Mouse (Mus musculus) kidney, embryonic 15.5 days (tissue): ENCODE results near the gene Slco1c1. TPM values are rescaled to one million over a fixed set of nuclear protein-coding genes. Genes with fewer than 3 reads are reported as not detected.
"Not testable (repeated sequence)": the region's sequence is repeated elsewhere in the genome, so short reads cannot be mapped to it uniquely, and the experiment has no call there.

ENCODE experiments used
- ATAC-seq: fragments of 200-750 bp; cut with Nextera tagmentation; replicated peaks from 2 replicates; pipeline ENCODE4 v1.8.0; 2017; ENCODE audit warnings: moderate TSS enrichment; ENCODE audit not compliant: low FRiP score
- H3K27ac ChIP-seq: fragments of 300-500 bp; sonication (generic); 2 replicates; pipeline ENCODE4 v1.5.1; 2015; ENCODE audit warnings: mild to moderate bottlenecking, inconsistent platforms
- H3K27me3 ChIP-seq: fragments of 300-500 bp; sonication (generic); 2 replicates; pipeline ENCODE4 v1.6.1; 2015; ENCODE audit warnings: inconsistent platforms
- H3K36me3 ChIP-seq: fragments of 300-500 bp; sonication (generic); 2 replicates; pipeline ENCODE4 v1.6.1; 2015; ENCODE audit warnings: inconsistent platforms
- H3K4me1 ChIP-seq: fragments of 300-500 bp; sonication (generic); 2 replicates; pipeline ENCODE4 v1.6.1; 2015; ENCODE audit warnings: inconsistent platforms
- H3K4me2 ChIP-seq: fragments of 300-500 bp; sonication (generic); 2 replicates; pipeline ENCODE4 v1.6.1; 2015; ENCODE audit warnings: moderate library complexity, mild to moderate bottlenecking, inconsistent platforms
- H3K4me3 ChIP-seq: fragments of 300-500 bp; sonication (generic); replicated peaks from 2 replicates; pipeline ENCODE4 v1.5.1; 2015; ENCODE audit warnings: mild to moderate bottlenecking, inconsistent platforms
- H3K9ac ChIP-seq: fragments of 300-500 bp; sonication (generic); 2 replicates; pipeline ENCODE4 v1.6.1; 2015; ENCODE audit warnings: mild to moderate bottlenecking, inconsistent platforms
- H3K9me3 ChIP-seq: fragments of 300-500 bp; sonication (generic); replicated peaks from 2 replicates; pipeline ENCODE4 v1.6.1; 2016; ENCODE audit warnings: inconsistent platforms
- WGBS: fragments of 180-500 bp; shearing (Covaris S2); methylation state at CpG from one replicate; pipeline ENCODE4 v1.1.7; 2015; ENCODE audit warnings: mixed read lengths; 5-methylcytosine and 5-hydroxymethylcytosine counted together
- polyA plus RNA-seq: library from polyadenylated mRNA; unstranded; fragments of >200 nt; fragmentation: Nextera tagmentation; extraction: Ambion mirVana; gene quantifications from 2 replicates; pipeline ENCODE4 v1.2.1, GENCODE M21; 2015

Slco1c1 gene
- polyA plus RNA-seq, 1 experiment from 2014 or later: 0.10 TPM

DNA sequence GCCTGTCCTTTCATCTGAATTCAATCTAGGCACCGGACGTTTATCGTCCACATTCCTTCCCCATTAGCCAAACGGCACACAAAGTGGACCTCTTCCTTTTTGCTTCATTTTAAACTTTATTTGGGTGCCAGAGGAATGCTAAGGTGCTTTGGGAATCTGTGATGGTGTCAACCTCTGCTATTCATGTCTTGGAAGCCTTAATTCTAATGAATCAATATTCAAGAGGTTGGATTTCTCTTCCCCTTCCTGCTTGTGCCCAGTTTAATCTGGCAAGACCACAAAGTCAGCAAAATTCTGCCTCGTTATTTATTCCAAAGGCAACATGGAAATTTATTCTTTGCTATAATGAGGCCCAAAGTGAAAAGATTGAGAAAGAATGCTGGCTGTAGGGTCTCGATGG, 6.7 kb downstream of the Slco1c1 start:
- ATAC-seq: no peak
- WGBS: 84% methylated on average over 6 of the region's 6 CpGs
- Histone ChIP-seq H3K36me3 (no peaks in the 10 kb centered on the region), H3K9me3 (no peaks in the 10 kb centered on the region), H3K4me1 (no peaks in the 10 kb centered on the region), H3K4me2 (no peak overlapping the region), H3K27ac (no peak overlapping the region), H3K27me3 (no peaks in the 10 kb centered on the region), H3K4me3 (no peak overlapping the region), H3K9ac (no peak overlapping the region)

DNA sequence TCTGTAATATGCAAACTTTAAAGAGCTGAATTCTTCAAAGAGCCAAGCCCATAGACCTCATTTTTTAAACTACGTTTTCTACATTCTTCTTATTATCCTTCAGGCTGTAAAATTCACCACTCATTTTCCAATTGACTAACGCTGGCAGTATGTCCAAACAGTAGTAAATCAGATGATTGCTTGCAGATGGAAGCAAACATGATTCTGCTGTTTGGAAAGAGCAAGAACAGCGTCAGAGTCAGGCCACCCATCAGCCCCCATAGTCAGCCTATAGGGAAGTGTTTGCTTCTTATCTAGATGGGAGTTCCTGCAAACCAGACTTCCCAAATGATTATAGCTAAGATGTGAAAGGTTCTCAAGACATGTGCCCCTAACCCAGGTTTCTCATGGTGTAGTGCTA, 13.1 kb downstream of the Slco1c1 start:
- Histone ChIP-seq H3K9me3 (no peaks in the 10 kb centered on the region), H3K27me3 (no peaks in the 10 kb centered on the region), H3K9ac (no peak overlapping the region), H3K27ac (no peak overlapping the region), H3K36me3 (no peaks in the 10 kb centered on the region), H3K4me3 (no peak overlapping the region), H3K4me1 (peaks cover 4% of the 10 kb centered on the region; the same call in 1 of the 2 replicates), H3K4me2 (no peak overlapping the region)
- WGBS: 29% methylated on average over 3 of the region's 3 CpGs
- no peak for ATAC-seq

DNA sequence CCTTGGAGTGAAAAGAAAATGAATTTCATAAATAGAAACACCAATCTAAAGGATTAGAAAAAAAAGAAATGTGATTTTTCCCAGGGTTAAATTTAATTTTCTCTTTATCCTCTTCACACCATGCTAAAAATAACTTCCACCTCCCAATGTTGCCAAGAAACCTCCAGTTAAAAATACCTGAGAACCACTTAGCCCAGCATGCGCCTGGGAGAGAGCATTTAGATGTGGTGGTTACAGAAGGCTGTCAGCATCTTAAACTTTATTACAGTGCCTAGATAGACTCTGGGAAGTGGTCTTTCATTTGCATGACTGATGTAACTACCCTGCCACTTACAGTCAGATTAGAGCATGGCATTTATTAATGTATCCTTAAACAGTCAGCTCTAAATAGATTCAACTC, 17.0 kb downstream of the Slco1c1 start:
- Histone ChIP-seq H3K4me3 (no peak overlapping the region), H3K9me3 (no peaks in the 10 kb centered on the region), H3K4me1 (peaks cover 6% of the 10 kb centered on the region; the same call in 1 of the 2 replicates), H3K27me3 (no peaks in the 10 kb centered on the region), H3K36me3 (no peaks in the 10 kb centered on the region), H3K4me2 (no peak overlapping the region), H3K9ac (no peak overlapping the region), H3K27ac (no peak overlapping the region)
- WGBS: 77% methylated on average over 1 of the region's 1 CpGs
- ATAC-seq: no peak

DNA sequence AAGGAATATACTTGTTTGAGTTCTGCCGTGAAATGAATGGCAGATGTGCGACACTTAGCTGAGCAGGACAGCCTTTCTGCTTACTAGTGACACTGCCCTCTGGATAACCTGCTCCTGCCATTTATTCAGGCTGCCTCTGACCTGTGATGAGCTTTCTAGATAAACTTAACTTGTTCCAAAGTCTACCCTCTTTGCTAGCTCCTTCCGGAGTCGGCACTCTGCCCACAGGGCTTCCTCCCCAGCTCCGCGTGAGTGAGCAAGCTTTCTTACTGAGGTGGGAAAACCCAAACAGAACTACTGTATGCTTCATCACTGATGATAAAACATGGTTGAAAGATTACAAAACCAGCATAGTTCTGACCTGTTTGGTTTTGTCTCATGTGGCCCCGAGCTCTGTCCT, 19.2 kb downstream of the Slco1c1 start:
- ATAC-seq: peak; percentile 70
- Histone ChIP-seq H3K9ac (no peak overlapping the region), H3K27ac (no peak overlapping the region), H3K9me3 (no peaks in the 10 kb centered on the region), H3K27me3 (no peaks in the 10 kb centered on the region), H3K4me3 (no peak overlapping the region), H3K4me2 (no peak overlapping the region), H3K4me1 (peaks cover 6% of the 10 kb centered on the region; the same call in 1 of the 2 replicates), H3K36me3 (no peaks in the 10 kb centered on the region)
- 63% methylated on average over 7 of the region's 7 CpGs for WGBS

DNA sequence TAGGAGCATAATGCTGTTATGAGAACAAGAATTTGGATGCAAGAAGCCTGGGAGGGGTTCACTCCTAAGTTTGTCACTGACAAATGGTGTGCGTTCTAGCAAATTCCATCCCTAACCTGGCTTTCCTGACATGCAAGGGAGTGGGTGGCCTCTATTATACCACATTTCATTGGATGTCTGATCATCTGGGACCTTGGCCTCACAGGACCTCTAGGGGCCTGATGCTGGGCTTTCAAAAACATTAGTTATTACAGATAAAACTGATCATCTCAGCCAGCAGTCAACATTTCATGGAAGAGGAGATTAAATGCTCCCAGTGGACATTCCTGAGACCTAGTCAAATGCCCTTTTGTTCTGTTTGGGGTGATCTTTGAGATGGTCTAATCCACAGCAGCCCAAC, 34.0 kb downstream of the Slco1c1 start:
- ATAC-seq: no peak
- H3K4me2 ChIP-seq: no peak overlapping the region
- WGBS: 58% methylated on average over 1 of the region's 1 CpGs
- H3K9ac ChIP-seq: no peak overlapping the region
- H3K27me3 ChIP-seq: no peaks in the 10 kb centered on the region
- no peaks in the 10 kb centered on the region for H3K9me3 ChIP-seq
- no peak overlapping the region for H3K27ac ChIP-seq
- no peak overlapping the region for H3K4me3 ChIP-seq
- no peaks in the 10 kb centered on the region for H3K36me3 ChIP-seq
- H3K4me1 ChIP-seq: no peaks in the 10 kb centered on the region

DNA sequence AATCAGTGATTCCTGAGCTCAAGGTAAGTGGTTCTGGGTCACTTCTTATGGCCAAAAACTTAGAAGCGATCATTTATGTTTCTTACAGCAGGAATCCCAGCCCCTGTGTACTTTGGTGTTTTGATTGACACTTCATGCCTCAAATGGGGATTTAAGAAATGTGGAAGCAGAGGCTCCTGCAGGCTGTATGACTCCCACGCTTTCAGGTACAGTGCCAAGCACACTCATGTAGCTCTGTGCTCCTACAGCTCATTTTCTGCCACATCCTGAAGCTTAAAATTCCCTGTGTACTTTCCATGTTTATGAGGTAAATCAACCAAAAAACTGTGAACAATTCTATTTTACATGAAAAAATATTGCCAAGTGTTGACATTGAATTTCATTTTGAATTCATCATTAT, 43.2 kb downstream of the Slco1c1 start:
- 82% methylated on average over 2 of the region's 2 CpGs for WGBS
- no peak overlapping the region for H3K4me3 ChIP-seq
- no peaks in the 10 kb centered on the region for H3K4me1 ChIP-seq
- H3K9ac ChIP-seq: no peak overlapping the region
- H3K27me3 ChIP-seq: no peaks in the 10 kb centered on the region
- H3K9me3 ChIP-seq: no peaks in the 10 kb centered on the region
- no peak for ATAC-seq
- H3K36me3 ChIP-seq: no peaks in the 10 kb centered on the region
- no peak overlapping the region for H3K27ac ChIP-seq
- no peak overlapping the region for H3K4me2 ChIP-seq

DNA sequence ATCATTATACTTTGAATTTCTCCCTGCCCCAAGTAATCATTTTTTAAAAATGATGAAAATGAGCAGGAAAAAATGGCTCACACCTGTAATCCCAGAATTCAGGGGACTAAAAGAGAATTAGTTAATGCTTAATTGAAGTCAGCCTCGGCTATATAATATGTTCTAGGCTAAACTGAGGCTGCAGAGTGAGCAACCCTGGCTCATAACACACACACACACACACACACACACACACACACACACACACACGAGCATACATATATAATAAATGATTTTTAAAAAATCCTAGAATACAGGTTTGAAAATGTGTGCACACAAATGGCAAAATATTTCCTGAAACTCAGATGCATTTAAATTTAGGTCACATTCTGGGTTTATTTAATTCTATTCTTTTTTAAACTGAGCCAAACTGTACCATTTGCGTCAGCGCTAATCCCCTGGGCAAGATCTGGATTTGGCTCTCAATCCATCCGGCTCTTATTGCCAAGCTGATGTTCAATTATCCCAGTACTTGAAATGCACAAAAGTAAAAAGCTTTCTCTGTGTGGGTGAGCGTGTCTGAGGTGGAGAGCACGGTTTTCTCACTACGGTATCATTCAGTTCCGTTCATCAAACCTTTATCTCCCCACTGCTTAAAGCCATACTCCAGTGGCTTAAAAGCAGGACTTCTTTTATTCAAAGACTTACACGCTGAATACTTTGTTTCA, 43.8 kb downstream of the Slco1c1 start:
- ATAC-seq: no peak
- Histone ChIP-seq H3K9ac (no peak overlapping the region), H3K27ac (no peak overlapping the region), H3K4me3 (no peak overlapping the region), H3K27me3 (no peaks in the 10 kb centered on the region), H3K4me2 (no peak overlapping the region), H3K4me1 (no peaks in the 10 kb centered on the region), H3K9me3 (no peaks in the 10 kb centered on the region), H3K36me3 (no peaks in the 10 kb centered on the region)
- WGBS: 87% methylated on average over 10 of the region's 10 CpGs

DNA sequence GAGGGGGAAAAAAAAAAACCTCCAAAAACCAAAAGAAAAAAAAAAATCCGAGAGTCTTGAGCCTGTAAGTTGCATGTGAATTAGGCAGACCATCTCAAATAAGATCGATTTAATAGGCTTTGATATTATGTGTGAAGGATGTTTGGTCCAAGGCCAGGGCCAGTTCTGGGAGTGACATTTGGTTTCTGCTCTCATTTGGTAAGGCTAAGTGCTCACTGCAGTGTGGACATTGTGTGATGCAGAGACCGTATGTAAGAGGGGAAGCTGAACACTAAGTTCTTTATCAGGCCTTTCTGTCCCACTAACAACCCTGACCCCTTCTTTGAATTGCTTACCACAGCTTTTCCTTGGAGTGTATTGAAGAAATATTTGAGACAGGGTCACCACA, 44.4 kb downstream of the Slco1c1 start:
- Histone ChIP-seq H3K27ac (no peak overlapping the region), H3K36me3 (no peaks in the 10 kb centered on the region), H3K9ac (no peak overlapping the region), H3K4me2 (no peak overlapping the region), H3K27me3 (no peaks in the 10 kb centered on the region), H3K4me3 (no peak overlapping the region), H3K4me1 (no peaks in the 10 kb centered on the region), H3K9me3 (no peaks in the 10 kb centered on the region)
- ATAC-seq: no peak
- WGBS: 61% methylated on average over 3 of the region's 3 CpGs

DNA sequence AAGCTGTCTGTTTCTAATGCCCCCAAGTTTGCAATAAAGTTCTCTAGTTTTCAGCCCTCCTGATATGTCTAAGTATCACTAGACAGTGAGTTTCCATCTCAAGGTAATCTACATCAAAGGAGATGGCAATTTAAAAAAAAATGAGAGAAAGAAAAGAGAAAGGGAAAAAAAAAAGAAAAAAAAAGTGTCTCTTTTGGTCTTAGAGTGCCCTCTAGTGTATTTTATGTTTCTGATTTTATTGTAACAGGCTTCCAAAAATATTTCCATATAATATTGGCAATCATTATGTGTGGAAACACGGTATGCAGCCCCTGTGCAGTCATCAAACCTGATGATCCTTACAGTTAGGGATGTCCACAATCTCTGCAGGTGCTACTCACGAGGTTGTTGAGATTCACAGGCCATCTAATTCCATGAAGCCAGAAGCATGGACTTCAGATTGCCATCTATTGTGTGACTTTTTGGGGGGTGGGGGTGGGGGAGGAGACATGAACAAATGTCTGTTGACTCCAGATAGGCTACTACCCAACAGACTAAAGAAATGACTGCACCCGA, 52.6 kb downstream of the Slco1c1 start:
- H3K4me3 ChIP-seq: no peak overlapping the region
- no peak overlapping the region for H3K27ac ChIP-seq
- H3K36me3 ChIP-seq: no peaks in the 10 kb centered on the region
- H3K9me3 ChIP-seq: no peaks in the 10 kb centered on the region
- H3K4me2 ChIP-seq: no peak overlapping the region
- WGBS: 51% methylated on average over 3 of the region's 3 CpGs
- no peak for ATAC-seq
- H3K4me1 ChIP-seq: no peaks in the 10 kb centered on the region
- H3K27me3 ChIP-seq: no peaks in the 10 kb centered on the region
- H3K9ac ChIP-seq: no peak overlapping the region

DNA sequence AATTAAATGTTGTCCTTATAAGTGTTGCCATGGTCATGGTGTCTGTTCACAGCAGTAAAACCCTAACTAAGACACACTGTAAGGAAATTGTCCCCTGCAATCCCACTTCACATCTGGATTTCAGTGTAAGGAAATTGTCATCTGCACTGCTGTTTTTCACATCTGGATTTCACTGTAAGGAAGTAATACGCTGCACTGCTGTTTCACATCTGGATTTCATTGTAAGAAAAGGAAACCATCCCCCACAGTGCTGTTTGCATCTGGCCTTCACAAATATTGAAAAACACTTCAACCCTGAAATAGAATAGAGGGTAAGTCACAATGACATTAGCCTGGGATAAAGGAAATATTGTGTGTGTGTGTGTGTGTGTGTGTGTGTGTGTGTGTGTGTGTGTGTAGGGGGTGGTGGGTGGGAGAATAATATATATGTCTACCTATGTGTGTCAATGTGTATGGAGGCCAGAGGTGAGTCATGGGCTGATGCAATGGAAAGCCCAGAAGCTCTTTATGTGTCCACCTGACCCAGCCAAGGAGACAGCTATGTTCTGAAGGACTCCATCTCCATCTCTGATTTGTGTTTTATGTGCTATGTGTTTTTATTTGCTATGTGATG, 60.7 kb downstream of the Slco1c1 start:
- 67% methylated on average over 1 of the region's 1 CpGs for WGBS
- Histone ChIP-seq H3K4me1 (no peaks in the 10 kb centered on the region), H3K9ac (no peak overlapping the region), H3K27ac (no peak overlapping the region), H3K4me2 (no peak overlapping the region), H3K4me3 (no peak overlapping the region), H3K9me3 (no peaks in the 10 kb centered on the region), H3K36me3 (no peaks in the 10 kb centered on the region), H3K27me3 (no peaks in the 10 kb centered on the region)
- no peak for ATAC-seq

DNA sequence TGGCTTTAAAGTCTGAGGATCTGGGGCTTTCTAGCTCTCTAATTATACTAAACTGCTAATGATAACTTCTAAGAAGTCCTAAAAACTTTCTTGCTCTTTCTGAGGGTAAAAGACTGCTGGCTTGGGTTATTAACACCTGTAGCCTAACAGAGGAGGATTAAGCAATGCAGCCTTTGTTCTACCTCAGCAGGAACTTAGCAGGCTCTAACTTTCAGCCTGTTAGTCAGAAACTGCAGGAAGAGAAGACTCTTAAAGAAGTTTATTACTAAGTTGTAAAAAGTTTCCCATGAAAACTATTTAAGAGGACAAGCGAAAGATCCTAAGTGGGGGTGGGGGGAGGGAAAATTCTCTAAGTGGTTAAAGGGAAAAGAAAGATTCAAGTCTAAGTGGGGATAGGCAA, 65.8 kb downstream of the Slco1c1 start:
- no peaks in the 10 kb centered on the region for H3K36me3 ChIP-seq
- no peak overlapping the region for H3K4me3 ChIP-seq
- H3K4me2 ChIP-seq: no peak overlapping the region
- no peaks in the 10 kb centered on the region for H3K9me3 ChIP-seq
- H3K9ac ChIP-seq: no peak overlapping the region
- no peak overlapping the region for H3K27ac ChIP-seq
- WGBS: 26% methylated on average over 1 of the region's 1 CpGs
- ATAC-seq: no peak
- no peaks in the 10 kb centered on the region for H3K27me3 ChIP-seq
- no peaks in the 10 kb centered on the region for H3K4me1 ChIP-seq

DNA sequence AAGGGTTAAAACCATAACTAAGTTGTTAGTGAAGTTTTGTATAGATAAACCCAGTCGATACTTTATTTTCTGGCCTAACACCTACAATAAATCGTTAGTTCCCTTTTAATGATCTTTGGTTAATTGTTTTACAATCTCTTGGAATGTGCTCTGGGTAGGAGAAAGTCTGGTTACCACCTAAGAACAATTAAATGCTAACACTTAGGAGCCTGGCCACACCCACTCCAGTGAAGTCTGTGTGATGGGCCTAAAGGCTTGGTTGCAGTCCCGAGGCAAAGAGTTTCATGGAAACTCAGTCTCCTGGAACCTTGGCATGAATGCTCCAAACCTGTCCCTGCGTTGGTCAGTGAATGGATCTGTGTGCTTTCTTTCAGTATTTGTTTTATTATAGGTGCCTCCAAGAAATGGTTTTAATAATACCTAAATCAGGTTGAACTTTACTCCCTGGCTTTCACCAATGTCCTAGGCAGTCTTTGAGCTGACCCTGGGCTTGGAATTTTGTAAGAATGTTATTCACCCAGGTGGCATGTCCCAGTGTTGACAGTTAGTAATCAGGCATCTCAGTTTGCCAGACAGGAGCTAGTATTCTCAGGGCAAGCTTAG, 66.5 kb downstream of the Slco1c1 start:
- H3K4me2 ChIP-seq, H3K36me3 ChIP-seq, H3K27me3 ChIP-seq, H3K27ac ChIP-seq, H3K9me3 ChIP-seq, ATAC-seq, H3K4me1 ChIP-seq, H3K4me3 ChIP-seq, H3K9ac ChIP-seq: not testable (repeated sequence)
- WGBS: 8% methylated on average over 4 of the region's 4 CpGs
